Mouse (Mus musculus): Measurements from ENCODE around the gene Magoh. TPM values are rescaled to one million over a fixed set of nuclear protein-coding genes. Genes with fewer than 3 reads are reported as not detected.

The Magoh gene
- total and polyA plus RNA-seq, 2 experiments, result 28.5 to 46.1 TPM

GRCm38 (mm10) chr4:107889731-107890432 is 10.3 kb downstream of the Magoh start, which contains the start of gene 0610037L13Rik:
0610037L13Rik (plus strand) TSS chr4:107889813.
- peak within 1 kb of the TSS; percentile 70 for H3K27ac ChIP-seq (replicated peaks; ENCODE audit: insufficient read depth, low read depth, low read length)
- H3K4me1 ChIP-seq (ENCODE audit: control insufficient read depth, insufficient read depth, low read length), result peaks cover 5% of the 10 kb centered on the region
- TF ChIP-seq CTCF (IDR thresholded peaks at IDR 0.05; ENCODE audit: low read depth, low read length) (no peak), POLR2A (IDR thresholded peaks at IDR 0.05; ENCODE audit: extremely low read depth, insufficient read depth, low read length) (peak; percentile 41; the same call in 1 of the 2 replicates)
- H3K36me3 ChIP-seq (ENCODE audit: control insufficient read depth, insufficient read depth, low read length), result peaks cover 19% of the 10 kb centered on the region
- H3K4me3 ChIP-seq (ENCODE audit: insufficient read depth, low read depth, low read length), result peak within 1 kb of the TSS; percentile 71
- no peaks in the 10 kb centered on the region for H3K27me3 ChIP-seq (ENCODE audit: control insufficient read depth, insufficient read depth, low read length)
- H3K9ac ChIP-seq (ENCODE audit: low read depth, low read length), result peak within 1 kb of the TSS; percentile 79
- no peaks in the 10 kb centered on the region for H3K79me2 ChIP-seq (ENCODE audit: control insufficient read depth, insufficient read depth, low read length)
- WGBS, result under 1% methylated on average over 48 of the region's 48 CpGs
- DNase-seq (ENCODE audit: extremely low read depth, low read depth, low spot score), result peak; percentile 97

GRCm38 (mm10) chr4:107892663-107893062 is 13.1 kb downstream of the Magoh start:
- DNase-seq (ENCODE audit: extremely low read depth, low read depth, low spot score), result peak; percentile 47
- WGBS, result 71% methylated on average over 2 of the region's 2 CpGs

GRCm38 (mm10) chr4:107899211-107899927 is 19.8 kb downstream of the Magoh start:
- Histone ChIP-seq H3K9ac (ENCODE audit: low read depth, low read length) (peak overlapping the region; percentile 74), H3K4me3 (ENCODE audit: insufficient read depth, low read depth, low read length) (peak overlapping the region; percentile 15), H3K27me3 (ENCODE audit: control insufficient read depth, insufficient read depth, low read length) (no peaks in the 10 kb centered on the region), H3K36me3 (ENCODE audit: control insufficient read depth, insufficient read depth, low read length) (peaks cover 21% of the 10 kb centered on the region), H3K27ac (replicated peaks; ENCODE audit: insufficient read depth, low read depth, low read length) (peak overlapping the region; percentile 99), H3K79me2 (ENCODE audit: control insufficient read depth, insufficient read depth, low read length) (no peaks in the 10 kb centered on the region; the same call in 1 of the 2 replicates), H3K4me1 (ENCODE audit: control insufficient read depth, insufficient read depth, low read length) (peaks cover 20% of the 10 kb centered on the region)
- WGBS, result 21% methylated on average over 5 of the region's 5 CpGs
- TF ChIP-seq CTCF (IDR thresholded peaks at IDR 0.05; ENCODE audit: low read depth, low read length), result no peak
- no peak for TF ChIP-seq POLR2A (IDR thresholded peaks at IDR 0.05; ENCODE audit: extremely low read depth, insufficient read depth, low read length)
- peak; percentile 99 for DNase-seq (ENCODE audit: extremely low read depth, low read depth, low spot score)

More at GRCm38 (mm10) chr4:107892663-107893062, 13.1 kb downstream of the Magoh start:
- Histone ChIP-seq H3K27ac (replicated peaks; ENCODE audit: insufficient read depth, low read depth, low read length) (no peak overlapping the region), H3K79me2 (ENCODE audit: control insufficient read depth, insufficient read depth, low read length) (no peaks in the 10 kb centered on the region), H3K4me3 (ENCODE audit: insufficient read depth, low read depth, low read length) (no peak overlapping the region), H3K27me3 (ENCODE audit: control insufficient read depth, insufficient read depth, low read length) (no peaks in the 10 kb centered on the region), H3K9ac (ENCODE audit: low read depth, low read length) (no peak overlapping the region), H3K4me1 (ENCODE audit: control insufficient read depth, insufficient read depth, low read length) (peaks cover 5% of the 10 kb centered on the region), H3K36me3 (ENCODE audit: control insufficient read depth, insufficient read depth, low read length) (peaks cover 11% of the 10 kb centered on the region)
- TF ChIP-seq CTCF (IDR thresholded peaks at IDR 0.05; ENCODE audit: low read depth, low read length), result peak; percentile 54
- no peak for TF ChIP-seq POLR2A (IDR thresholded peaks at IDR 0.05; ENCODE audit: extremely low read depth, insufficient read depth, low read length)

GRCm38 (mm10) chr4:107900206-107900605 is 20.7 kb downstream of the Magoh start:
- peak; percentile 91 for DNase-seq (ENCODE audit: extremely low read depth, low read depth, low spot score)
- H3K9ac ChIP-seq (ENCODE audit: low read depth, low read length), result peak overlapping the region; percentile 74
- H3K27me3 ChIP-seq (ENCODE audit: control insufficient read depth, insufficient read depth, low read length), result no peaks in the 10 kb centered on the region
- H3K27ac ChIP-seq (replicated peaks; ENCODE audit: insufficient read depth, low read depth, low read length), result peak overlapping the region; percentile 99
- WGBS, result 30% methylated on average over 3 of the region's 3 CpGs
- peaks cover 2% of the 10 kb centered on the region; the same call in 1 of the 2 replicates for H3K79me2 ChIP-seq (ENCODE audit: control insufficient read depth, insufficient read depth, low read length)
- peaks cover 27% of the 10 kb centered on the region for H3K36me3 ChIP-seq (ENCODE audit: control insufficient read depth, insufficient read depth, low read length)
- peak overlapping the region; percentile 15; the same call in 1 of the 2 replicates for H3K4me3 ChIP-seq (ENCODE audit: insufficient read depth, low read depth, low read length)
- peaks cover 20% of the 10 kb centered on the region for H3K4me1 ChIP-seq (ENCODE audit: control insufficient read depth, insufficient read depth, low read length)
- TF ChIP-seq POLR2A (IDR thresholded peaks at IDR 0.05; ENCODE audit: extremely low read depth, insufficient read depth, low read length), result no peak
- TF ChIP-seq CTCF (IDR thresholded peaks at IDR 0.05; ENCODE audit: low read depth, low read length), result no peak

GRCm38 (mm10) chr4:107904252-107904651 is 24.7 kb downstream of the Magoh start:
- H3K79me2 ChIP-seq (ENCODE audit: control insufficient read depth, insufficient read depth, low read length), result peaks cover 11% of the 10 kb centered on the region; the same call in 1 of the 2 replicates
- WGBS, result 81% methylated on average over 10 of the region's 10 CpGs
- H3K9ac ChIP-seq (ENCODE audit: low read depth, low read length), result no peak overlapping the region
- TF ChIP-seq CTCF (IDR thresholded peaks at IDR 0.05; ENCODE audit: low read depth, low read length), result no peak
- TF ChIP-seq POLR2A (IDR thresholded peaks at IDR 0.05; ENCODE audit: extremely low read depth, insufficient read depth, low read length), result no peak
- no peak for DNase-seq (ENCODE audit: extremely low read depth, low read depth, low spot score)
- H3K36me3 ChIP-seq (ENCODE audit: control insufficient read depth, insufficient read depth, low read length), result peaks cover 39% of the 10 kb centered on the region
- peaks cover 15% of the 10 kb centered on the region for H3K4me1 ChIP-seq (ENCODE audit: control insufficient read depth, insufficient read depth, low read length)
- H3K27me3 ChIP-seq (ENCODE audit: control insufficient read depth, insufficient read depth, low read length), result no peaks in the 10 kb centered on the region
- H3K27ac ChIP-seq (replicated peaks; ENCODE audit: insufficient read depth, low read depth, low read length), result no peak overlapping the region
- no peak overlapping the region for H3K4me3 ChIP-seq (ENCODE audit: insufficient read depth, low read depth, low read length)

All from liver, adult 2 months (tissue).